Comparison of ENCODE assay signal across 8 mouse cellular contexts in genomic region chr3:115714049-115714435, GRCm38 (mm10). TPM values are rescaled to one million over a fixed set of nuclear protein-coding genes. Genes with fewer than 3 reads are reported as not detected.
DNase-seq lines count a peak whose midpoint lies in the region; ATAC-seq lines count a peak whose summit lies in the region.

No protein-coding gene starts in this region.

- no peak for ATAC-seq in intestine, embryonic 14.5 days (replicated peaks; ENCODE audit: low FRiP score, low TSS enrichment, low read depth)
- ATAC-seq in midbrain, embryonic 16.5 days = no peak

- H3K27me3 ChIP-seq in intestine, embryonic 14.5 days (replicated peaks; ENCODE audit: control insufficient read depth, insufficient read depth, low read length) = no peaks in the 10 kb centered on the region
- peaks cover 4% of the 10 kb centered on the region; the same call in 1 of the 2 replicates for H3K27me3 ChIP-seq in midbrain, embryonic 16.5 days (ENCODE audit: control insufficient read depth, insufficient read depth, low read depth, low read length)

- peaks cover 5% of the 10 kb centered on the region; the same call in 1 of the 2 replicates for H3K4me1 ChIP-seq in intestine, embryonic 14.5 days (replicated peaks; ENCODE audit: control insufficient read depth, insufficient read depth, low read length)
- H3K4me1 ChIP-seq in midbrain, embryonic 16.5 days (ENCODE audit: control insufficient read depth, insufficient read depth, low read length) = peaks cover 7% of the 10 kb centered on the region; the same call in 1 of the 2 replicates

- no peaks in the 10 kb centered on the region for H3K9me3 ChIP-seq in intestine, embryonic 14.5 days (ENCODE audit: control insufficient read depth, low read length)
- H3K9me3 ChIP-seq in midbrain, embryonic 16.5 days (replicated peaks; ENCODE audit: control insufficient read depth, low read length, poor library complexity, severe bottlenecking) = no peaks in the 10 kb centered on the region

- H3K4me3 ChIP-seq in intestine, embryonic 14.5 days (ENCODE audit: low read depth, low read length) = peak overlapping the region; percentile 59
- peak overlapping the region; percentile 54 for H3K4me3 ChIP-seq in midbrain, embryonic 16.5 days (ENCODE audit: low read depth, low read length)

- no peaks in the 10 kb centered on the region for H3K36me3 ChIP-seq in intestine, embryonic 14.5 days (ENCODE audit: control insufficient read depth, insufficient read depth, low read length)
- no peaks in the 10 kb centered on the region; the same call in 1 of the 2 replicates for H3K36me3 ChIP-seq in midbrain, embryonic 16.5 days (ENCODE audit: control insufficient read depth, insufficient read depth, low read length)

- WGBS in intestine, embryonic 14.5 days = 9% methylated on average over 5 of the region's 5 CpGs
- WGBS in midbrain, embryonic 16.5 days = 2% methylated on average over 5 of the region's 5 CpGs

- H3K27ac ChIP-seq in intestine, embryonic 14.5 days (ENCODE audit: low read depth) = peak overlapping the region; percentile 81; the same call in 1 of the 2 replicates
- H3K27ac ChIP-seq in midbrain, embryonic 16.5 days (ENCODE audit: low read length) = peak overlapping the region; percentile 65

- DNase-seq in adrenal gland, postnatal 10 days = peak; percentile 17
- DNase-seq in adrenal gland, adult 8-10 months = no peak
- peak; percentile 21 for DNase-seq in thymus, postnatal 25 days
- no peak for DNase-seq in thymus, postnatal 4 days
- no peak for DNase-seq in intestine, embryonic 14.5 days (ENCODE audit: low spot score)
- DNase-seq in gastrocnemius, postnatal 10 days = no peak
- no peak for DNase-seq in cerebellum, postnatal 36 days

- H3K9ac ChIP-seq in intestine, embryonic 14.5 days (ENCODE audit: low read length) = peak overlapping the region; percentile 72
- H3K9ac ChIP-seq in midbrain, embryonic 16.5 days (ENCODE audit: low read depth, low read length) = peak overlapping the region; percentile 61; the same call in 1 of the 2 replicates

- H3K4me2 ChIP-seq in intestine, embryonic 14.5 days (ENCODE audit: low read length) = peak overlapping the region; percentile 83
- H3K4me2 ChIP-seq in midbrain, embryonic 16.5 days (ENCODE audit: low read length) = peak overlapping the region; percentile 96

RNA-seq across cellular contexts. Expression of gene S1pr1, which starts 0.8 kb away (rescaled TPM):
- 10 to 100 TPM; 41.8 to 65.7 TPM for total RNA-seq in adrenal gland, postnatal 10 days (2021)
- 10 to 100 TPM; 14.7 to 17.5 (median 15.3) TPM for total RNA-seq in adrenal gland, adult 8-10 months (2022)
- polyA plus RNA-seq in intestine, embryonic 14.5 days (2014; fragmentation: Nextera tagmentation; extraction: Ambion mirVana) = 11.3 and 11.9 TPM in 2 replicates
- polyA plus RNA-seq in midbrain, embryonic 16.5 days (2015; fragmentation: Nextera tagmentation; extraction: Ambion mirVana) = 23.6 and 29.9 TPM in 2 replicates
- 10 to 100 TPM; 23.5 to 29.2 TPM for total RNA-seq in gastrocnemius, postnatal 10 days (2021)

Comparison
In these comparisons a context has a peak if more than half of its experiments do, and no peak if none do; other contexts are left out.
1. DNase-seq: peak in adrenal gland, postnatal 10 days (single experiment) and thymus, postnatal 25 days (single experiment); none in adrenal gland, adult 8-10 months (single experiment), thymus, postnatal 4 days (single experiment), intestine, embryonic 14.5 days (single experiment), gastrocnemius, postnatal 10 days (single experiment) and cerebellum, postnatal 36 days (0 of 2).